Mouse (Mus musculus) hindbrain, embryonic 10.5 days (tissue): Measurements from ENCODE around the gene Kirrel3. TPM values are rescaled to one million over a fixed set of nuclear protein-coding genes. Genes with fewer than 3 reads are reported as not detected.

Experiments
- DNase-seq: peaks from one replicate; pipeline ENCODE4 v3.0.0-alpha.2; 2017; ENCODE audit warnings: low spot score
- H3K27ac ChIP-seq: fragments of 300-500 bp; sonication (generic); 2 replicates; pipeline ENCODE4 v1.5.1; 2016; ENCODE audit warnings: mild to moderate bottlenecking, moderate library complexity
- H3K27me3 ChIP-seq: fragments of 300-500 bp; sonication (generic); 2 replicates; pipeline ENCODE4 v1.6.1; 2016; ENCODE audit warnings: mild to moderate bottlenecking; ENCODE audit not compliant: poor library complexity, insufficient read depth, severe bottlenecking
- H3K36me3 ChIP-seq: fragments of 300-500 bp; sonication (generic); 2 replicates; pipeline ENCODE4 v1.6.1; 2016; ENCODE audit warnings: mild to moderate bottlenecking, moderate library complexity
- H3K4me1 ChIP-seq: fragments of 300-500 bp; sonication (generic); replicated peaks from 2 replicates; pipeline ENCODE4 v1.6.1; 2016; ENCODE audit warnings: mild to moderate bottlenecking
- H3K4me3 ChIP-seq: fragments of 300-500 bp; sonication (generic); 2 replicates; pipeline ENCODE4 v1.5.1; 2016; ENCODE audit warnings: mild to moderate bottlenecking, moderate library complexity
- H3K9me3 ChIP-seq: fragments of 300-500 bp; sonication (generic); 2 replicates; pipeline ENCODE4 v1.6.1; 2016; ENCODE audit warnings: mild to moderate bottlenecking, moderate library complexity
- WGBS: fragments of 180-500 bp; shearing (Covaris S2); methylation state at CpG from one replicate; pipeline ENCODE4 v1.1.7; 2016; 5-methylcytosine and 5-hydroxymethylcytosine counted together
- polyA plus RNA-seq: library from polyadenylated mRNA; unstranded; fragments of >200 nt; fragmentation: Nextera tagmentation; extraction: Ambion mirVana; gene quantifications from 2 replicates; pipeline ENCODE4 v1.2.1, GENCODE M21; 2016

Kirrel3 gene
- polyA plus RNA-seq, 1 experiment from 2014 or later = 9.8 TPM

GRCm38 (mm10) chr9:34965041-34965415 is 479.3 kb downstream of the Kirrel3 start:
- Histone ChIP-seq H3K27ac (peak overlapping the region; percentile 14), H3K4me3 (no peak overlapping the region), H3K27me3 (0 out of 2 replicates have a peak, but pooled peaks cover 5% of the 10 kb centered on the region), H3K36me3 (no peaks in the 10 kb centered on the region), H3K4me1 (peaks cover 24% of the 10 kb centered on the region), H3K9me3 (no peaks in the 10 kb centered on the region)
- 21% methylated on average over 4 of the region's 4 CpGs for WGBS
- peak; percentile 26 for DNase-seq

GRCm38 (mm10) chr9:34967772-34968171 is 482.1 kb downstream of the Kirrel3 start:
- Histone ChIP-seq H3K36me3 (no peaks in the 10 kb centered on the region), H3K4me1 (peaks cover 25% of the 10 kb centered on the region), H3K9me3 (no peaks in the 10 kb centered on the region), H3K4me3 (no peak overlapping the region), H3K27me3 (no peaks in the 10 kb centered on the region), H3K27ac (no peak overlapping the region)
- 66% methylated on average over 6 of the region's 6 CpGs for WGBS
- DNase-seq = no peak

DNA sequence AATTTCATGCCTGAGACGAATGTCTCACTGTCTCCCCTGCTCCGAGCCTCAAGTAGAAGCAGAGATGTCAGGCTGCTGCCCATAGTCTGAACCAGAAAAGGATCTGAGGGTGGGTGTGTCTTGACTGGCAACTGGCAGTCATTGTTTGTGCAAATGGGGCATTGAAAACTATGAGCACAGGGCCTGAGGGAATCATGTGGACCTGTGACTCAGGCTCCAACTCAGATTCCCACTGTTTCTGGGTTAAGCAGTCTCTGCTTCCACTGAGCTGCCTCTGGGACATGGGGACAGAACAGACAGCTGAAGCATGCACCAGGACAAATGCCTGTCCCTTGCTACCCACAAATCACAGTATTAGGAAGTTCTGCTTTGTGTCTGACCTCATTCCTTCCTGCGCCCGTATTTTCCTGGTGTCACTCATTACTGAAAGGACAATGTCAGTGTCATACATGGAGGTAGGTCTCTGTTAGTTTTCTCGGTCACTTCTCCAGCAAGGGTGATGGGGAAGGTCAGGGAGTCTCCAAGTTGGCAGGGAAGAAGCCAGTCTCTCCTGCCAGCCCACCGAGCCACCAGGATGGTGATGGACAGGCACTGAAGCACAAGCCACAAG is 484.3 kb downstream of the Kirrel3 start:
- Histone ChIP-seq H3K9me3 (no peaks in the 10 kb centered on the region), H3K4me3 (no peak overlapping the region), H3K4me1 (peaks cover 16% of the 10 kb centered on the region), H3K36me3 (no peaks in the 10 kb centered on the region), H3K27me3 (no peaks in the 10 kb centered on the region), H3K27ac (no peak overlapping the region)
- WGBS = 71% methylated on average over 6 of the region's 6 CpGs
- DNase-seq = no peak

DNA sequence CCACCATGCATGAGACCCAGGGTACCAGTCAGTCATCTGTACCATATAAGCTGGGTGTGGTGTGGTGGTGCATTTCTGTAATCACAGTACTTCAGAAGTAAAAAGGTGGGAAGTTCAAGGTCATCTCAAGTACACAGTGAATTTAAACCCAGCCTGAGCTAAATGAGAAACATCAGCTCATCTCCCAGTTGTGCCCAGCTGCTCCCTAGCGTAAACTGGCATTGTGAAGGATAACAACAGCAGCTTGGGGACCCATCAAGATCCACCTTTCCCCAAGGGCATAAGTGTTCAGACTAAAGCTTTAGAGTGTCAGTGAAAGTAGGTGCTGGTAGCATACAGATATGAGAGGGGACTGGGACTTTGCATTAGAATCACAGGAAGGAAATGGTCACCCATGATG is 488.6 kb downstream of the Kirrel3 start:
- Histone ChIP-seq H3K4me3 (no peak overlapping the region), H3K27me3 (no peaks in the 10 kb centered on the region), H3K4me1 (peaks cover 16% of the 10 kb centered on the region; the same call in 1 of the 2 replicates), H3K9me3 (no peaks in the 10 kb centered on the region), H3K36me3 (no peaks in the 10 kb centered on the region), H3K27ac (no peak overlapping the region)
- DNase-seq = no peak
- WGBS = 89% methylated on average over 1 of the region's 1 CpGs

- Histone ChIP-seq H3K9me3 (no peaks in the 10 kb centered on the region), H3K4me1 (peaks cover 10% of the 10 kb centered on the region; the same call in 1 of the 2 replicates), H3K27ac (no peak overlapping the region), H3K27me3 (no peaks in the 10 kb centered on the region), H3K36me3 (no peaks in the 10 kb centered on the region), H3K4me3 (no peak overlapping the region)
- 88% methylated on average over 6 of the region's 6 CpGs for WGBS
- no peak for DNase-seq
Measured at GRCm38 (mm10) chr9:34975245-34975644, 489.6 kb downstream of the Kirrel3 start.

- 85% methylated on average over 8 of the region's 8 CpGs for WGBS
- H3K27ac ChIP-seq = no peak overlapping the region
- H3K36me3 ChIP-seq = no peaks in the 10 kb centered on the region
- no peak overlapping the region for H3K4me3 ChIP-seq
- peaks cover 10% of the 10 kb centered on the region; the same call in 1 of the 2 replicates for H3K4me1 ChIP-seq
- no peaks in the 10 kb centered on the region for H3K27me3 ChIP-seq
- DNase-seq = no peak
- H3K9me3 ChIP-seq = no peaks in the 10 kb centered on the region
Measured at GRCm38 (mm10) chr9:34976596-34977462, 491.1 kb downstream of the Kirrel3 start.

- no peak for DNase-seq
- H3K27ac ChIP-seq = 0 out of 2 replicates have a peak overlapping the region, but pooled peaks have one; percentile 4
- no peak overlapping the region for H3K4me3 ChIP-seq
- peaks cover 10% of the 10 kb centered on the region; the same call in 1 of the 2 replicates for H3K4me1 ChIP-seq
- H3K9me3 ChIP-seq = no peaks in the 10 kb centered on the region
- 84% methylated on average over 8 of the region's 8 CpGs for WGBS
- no peaks in the 10 kb centered on the region for H3K27me3 ChIP-seq
- H3K36me3 ChIP-seq = no peaks in the 10 kb centered on the region
Measured at GRCm38 (mm10) chr9:34977700-34978099, 492.0 kb downstream of the Kirrel3 start.

DNA sequence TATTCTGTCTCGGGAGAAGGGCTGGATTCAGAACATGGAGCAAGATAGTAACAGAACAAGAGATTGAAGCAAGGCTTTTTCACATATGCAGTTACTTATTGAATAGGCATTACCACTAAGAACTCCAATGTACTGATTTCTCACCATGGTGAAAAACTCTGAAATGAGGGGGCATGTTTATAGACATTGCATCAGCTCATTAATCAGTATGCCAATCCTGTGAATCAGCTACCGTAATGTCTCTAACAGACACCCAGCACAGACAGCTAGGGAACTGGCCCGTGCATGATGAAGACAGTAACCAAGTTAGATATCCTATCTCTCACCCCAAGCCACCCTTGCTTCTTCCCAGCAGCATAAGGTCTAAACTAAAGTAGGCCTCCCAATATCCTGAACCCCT is 492.5 kb downstream of the Kirrel3 start:
- H3K27me3 ChIP-seq = no peaks in the 10 kb centered on the region
- no peaks in the 10 kb centered on the region for H3K9me3 ChIP-seq
- H3K4me1 ChIP-seq = peaks cover 10% of the 10 kb centered on the region; the same call in 1 of the 2 replicates
- WGBS = 87% methylated on average over 3 of the region's 3 CpGs
- DNase-seq = no peak
- H3K36me3 ChIP-seq = no peaks in the 10 kb centered on the region
- no peak overlapping the region for H3K4me3 ChIP-seq
- H3K27ac ChIP-seq = no peak overlapping the region

DNA sequence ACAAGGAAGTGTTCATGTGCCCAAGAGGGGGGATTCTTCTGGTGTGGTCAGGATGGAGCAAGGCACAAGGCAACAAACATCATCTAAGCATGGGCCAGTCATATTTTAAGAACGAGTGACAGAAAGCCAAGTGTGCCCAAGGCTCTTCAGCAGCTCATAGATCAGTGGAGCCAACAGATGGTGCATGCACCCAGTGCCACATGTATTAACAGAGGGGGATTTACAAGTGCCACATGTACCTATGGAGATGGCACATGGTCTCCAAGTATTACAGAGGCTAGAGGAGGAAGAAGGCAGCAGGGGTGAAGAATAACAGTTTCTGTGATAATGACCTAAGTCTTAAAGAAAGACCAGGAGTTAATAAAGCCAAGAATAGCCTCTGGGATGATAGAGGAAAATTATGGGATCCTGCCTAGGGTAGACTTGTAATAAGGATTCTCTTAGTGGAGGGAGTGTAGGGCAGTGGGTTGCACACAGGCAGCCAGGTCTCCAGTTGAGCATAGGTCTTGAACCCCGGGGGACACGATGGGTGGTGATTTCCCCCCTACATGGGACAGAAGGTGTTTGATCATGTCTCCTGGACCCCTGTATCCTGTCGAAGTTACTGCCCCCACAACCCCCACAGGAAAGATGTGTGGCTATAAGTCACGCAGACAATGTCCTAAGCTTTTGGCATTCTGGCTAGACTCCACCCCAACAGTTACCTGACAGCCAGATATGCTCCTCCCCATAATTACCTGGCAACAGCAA is 495.0 kb downstream of the Kirrel3 start:
- H3K27ac ChIP-seq = no peak overlapping the region
- no peak overlapping the region for H3K4me3 ChIP-seq
- H3K9me3 ChIP-seq = no peaks in the 10 kb centered on the region
- no peaks in the 10 kb centered on the region for H3K36me3 ChIP-seq
- no peak for DNase-seq
- peaks cover 8% of the 10 kb centered on the region; the same call in 1 of the 2 replicates for H3K27me3 ChIP-seq
- 95% methylated on average over 5 of the region's 5 CpGs for WGBS
- peaks cover 10% of the 10 kb centered on the region; the same call in 1 of the 2 replicates for H3K4me1 ChIP-seq

GRCm38 (mm10) chr9:34983513-34984462 is 498.1 kb downstream of the Kirrel3 start:
- DNase-seq = peak; percentile 18
- 45% methylated on average over 12 of the region's 12 CpGs for WGBS
- H3K9me3 ChIP-seq = no peaks in the 10 kb centered on the region
- H3K27ac ChIP-seq = peak overlapping the region; percentile 69; the same call in 1 of the 2 replicates
- H3K4me3 ChIP-seq = 0 out of 2 replicates have a peak overlapping the region, but pooled peaks have one; percentile 22
- no peaks in the 10 kb centered on the region for H3K36me3 ChIP-seq
- peaks cover 8% of the 10 kb centered on the region; the same call in 1 of the 2 replicates for H3K27me3 ChIP-seq
- 0 out of 2 replicates have a peak, but pooled peaks cover 3% of the 10 kb centered on the region for H3K4me1 ChIP-seq

GRCm38 (mm10) chr9:34986156-34986555 is 500.5 kb downstream of the Kirrel3 start:
- Histone ChIP-seq H3K4me3 (no peak overlapping the region), H3K36me3 (no peaks in the 10 kb centered on the region), H3K27ac (no peak overlapping the region), H3K27me3 (peaks cover 8% of the 10 kb centered on the region; the same call in 1 of the 2 replicates), H3K4me1 (0 out of 2 replicates have a peak, but pooled peaks cover 3% of the 10 kb centered on the region), H3K9me3 (no peaks in the 10 kb centered on the region)
- DNase-seq = no peak
